Mouse (Mus musculus) left cerebral cortex, adult 8-10 months (tissue): Measurements from ENCODE around the gene Acot3. TPM values are rescaled to one million over a fixed set of nuclear protein-coding genes. Genes with fewer than 3 reads are reported as not detected.
A peak's percentile ranks its signal among the peaks of the same experiment; 100 is the strongest.
"Not testable (repeated sequence)": the region's sequence is repeated elsewhere in the genome, so short reads cannot be mapped to it uniquely, and the experiment has no call there.

Experiments
- DNase-seq, 2 experiments: peaks; one replicate each; pipeline ENCODE4 v3.0.0; 2022; ENCODE audit warnings: low spot score in 2 of 2
- total RNA-seq, 4 experiments: library from RNA; stranded (reverse); gene quantifications; 2 replicates each; pipeline ENCODE4 v1.2.4; 2022

The Acot3 gene
- total RNA-seq, 4 experiments from 2014 or later = 2.0 to 3.2 (median 2.5) TPM

DNA sequence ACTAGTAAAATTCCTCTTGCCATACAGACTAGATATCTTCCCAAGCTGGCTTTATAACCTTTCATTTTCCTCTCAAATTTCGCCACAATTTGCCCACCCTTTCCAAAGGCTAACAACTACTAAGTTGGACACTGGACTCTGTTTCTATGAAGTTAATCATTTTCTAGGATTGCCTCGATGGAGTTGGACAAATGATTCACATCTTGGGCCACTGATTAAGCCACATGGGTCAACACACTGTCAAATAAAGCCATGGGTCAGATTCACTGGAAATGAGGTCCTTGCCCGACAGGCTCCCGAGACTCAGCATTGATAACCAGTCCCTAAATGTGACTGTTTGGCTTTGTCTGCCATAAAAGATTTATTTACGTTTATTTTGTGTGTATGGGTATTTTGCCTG, 9.7 kb upstream of the Acot3 start:
- no peak for DNase-seq

DNA sequence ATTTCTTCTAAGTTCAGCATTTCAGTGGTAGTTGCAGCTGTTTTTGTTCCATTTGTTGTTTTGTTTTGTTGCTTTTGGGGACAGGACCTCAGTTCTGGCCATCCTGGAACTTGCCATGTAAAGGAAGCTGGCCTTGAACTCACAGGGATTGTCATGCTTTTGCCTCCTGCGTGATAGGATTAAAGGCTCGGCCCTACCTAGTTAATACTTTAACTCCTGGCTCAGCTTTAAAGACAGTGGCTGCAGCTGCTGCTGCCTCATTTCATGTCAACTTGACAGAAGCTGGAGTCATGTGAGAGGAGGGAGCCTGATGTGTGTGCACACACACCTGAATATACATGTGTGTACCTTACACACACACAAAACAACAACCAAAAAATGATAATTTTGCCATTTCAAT, 7.9 kb upstream of the Acot3 start:
- DNase-seq = no peak

DNA sequence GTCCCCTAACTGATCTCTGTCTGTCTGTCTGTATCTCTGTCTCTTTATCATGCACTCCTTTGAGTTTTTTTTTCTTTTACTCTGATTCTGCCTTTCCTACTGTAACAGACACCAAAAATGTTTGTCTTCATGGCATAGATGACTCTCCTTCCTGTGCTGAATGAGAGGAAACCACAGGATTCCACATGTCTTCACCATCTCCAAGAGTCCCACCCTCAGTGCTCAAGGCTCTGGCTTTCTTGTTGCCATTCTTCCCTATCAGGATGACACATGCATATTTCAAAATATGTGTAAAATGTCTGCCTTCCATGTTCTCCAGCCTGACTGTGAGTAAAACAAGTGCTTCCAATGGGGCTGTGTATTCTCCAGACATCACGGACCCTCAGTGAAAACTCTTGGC, 5.0 kb upstream of the Acot3 start:
- DNase-seq = no peak

DNA sequence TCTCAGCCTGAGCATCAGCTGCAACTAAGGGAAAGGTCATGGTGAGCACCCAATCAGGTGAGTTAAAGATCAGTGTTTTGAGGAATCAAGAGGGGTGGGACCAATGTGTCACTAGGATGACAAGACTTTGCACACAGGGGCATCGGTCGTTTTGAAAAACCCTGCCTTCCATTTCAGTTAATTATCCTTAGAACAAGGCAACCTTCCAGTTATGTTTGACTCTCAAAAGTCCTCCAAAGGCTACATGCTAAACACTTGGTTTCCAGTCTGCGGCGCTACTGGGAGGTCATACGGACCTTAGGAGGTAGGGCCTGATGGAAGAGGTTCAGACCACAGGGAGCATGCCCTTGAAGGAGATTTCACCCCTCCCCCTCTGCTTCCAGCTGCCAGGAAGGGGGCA, 1.2 kb upstream of the Acot3 start:
- not testable (repeated sequence) for DNase-seq

DNA sequence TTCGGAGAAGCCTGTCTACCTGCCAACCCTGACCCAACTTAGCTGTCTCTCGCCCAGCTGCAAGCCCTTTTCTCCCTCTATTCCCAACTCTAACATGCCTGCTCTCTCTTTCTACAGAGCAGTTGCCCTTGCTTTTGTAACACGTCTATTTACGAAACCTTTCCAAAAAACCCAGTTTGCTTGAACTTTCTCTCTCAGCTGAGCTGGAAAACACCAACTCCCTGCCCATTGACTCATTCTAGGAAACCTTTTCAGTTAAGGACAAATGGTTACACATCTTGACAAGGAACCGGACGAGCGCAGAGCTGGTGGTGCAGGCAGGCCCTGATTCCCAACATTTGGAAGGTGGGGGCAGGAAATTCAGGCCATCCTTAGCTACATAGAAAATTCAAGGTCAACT, 665 bp downstream of the Acot3 start:
- DNase-seq = no peak

DNA sequence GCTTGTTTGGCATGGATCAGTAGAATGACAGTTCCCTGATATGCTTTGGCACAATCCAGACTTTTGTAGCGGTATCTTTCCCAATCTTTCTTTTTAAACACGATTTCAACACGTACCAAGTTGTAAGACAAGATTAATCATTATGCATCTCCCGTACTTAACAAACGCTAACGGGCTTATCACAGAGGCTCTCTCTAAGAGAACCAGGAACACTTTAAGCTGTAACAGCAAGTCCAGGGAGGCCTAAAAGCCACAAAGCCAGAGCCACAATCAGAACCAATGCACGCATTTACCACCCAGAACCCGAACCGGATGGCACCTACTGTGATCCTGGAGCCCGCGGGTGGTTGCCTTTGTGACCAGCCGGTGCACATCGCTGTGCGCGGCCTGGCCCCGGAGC, 1.2 kb downstream of the Acot3 start:
- DNase-seq = peak in 1 of 2 experiments; percentile 13

DNA sequence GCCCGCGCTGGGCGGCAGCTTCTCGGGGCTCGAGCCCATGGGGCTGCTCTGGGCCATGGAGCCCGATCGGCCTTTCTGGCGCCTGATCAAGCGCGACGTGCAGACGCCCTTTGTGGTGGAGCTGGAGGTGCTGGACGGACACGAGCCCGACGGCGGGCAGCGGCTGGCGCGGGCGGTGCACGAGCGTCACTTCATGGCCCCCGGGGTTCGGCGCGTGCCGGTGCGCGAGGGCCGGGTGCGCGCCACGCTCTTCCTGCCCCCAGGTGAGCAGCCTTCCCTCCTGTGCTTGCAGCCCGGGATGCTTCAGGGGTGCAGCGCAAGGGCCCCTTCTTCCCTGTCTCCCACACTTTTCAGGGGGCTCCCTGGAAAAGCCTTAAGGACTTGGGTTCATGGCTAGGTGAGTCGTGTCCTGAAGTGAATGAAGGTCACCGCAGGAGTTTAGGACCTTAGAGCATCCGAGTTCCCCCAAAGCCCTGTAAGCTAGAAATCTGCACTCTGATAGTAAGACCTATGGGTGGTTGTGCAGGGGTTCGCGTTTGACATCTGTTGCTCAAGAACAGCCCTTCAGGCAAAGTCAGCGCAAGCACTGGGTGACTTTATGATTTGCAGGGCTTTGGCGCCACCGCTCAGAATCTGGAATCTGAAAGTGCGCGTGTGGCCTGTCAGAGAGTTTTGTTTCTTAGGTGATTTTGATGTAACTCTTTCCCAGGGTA, 1.9 kb downstream of the Acot3 start:
- DNase-seq = no peak

DNA sequence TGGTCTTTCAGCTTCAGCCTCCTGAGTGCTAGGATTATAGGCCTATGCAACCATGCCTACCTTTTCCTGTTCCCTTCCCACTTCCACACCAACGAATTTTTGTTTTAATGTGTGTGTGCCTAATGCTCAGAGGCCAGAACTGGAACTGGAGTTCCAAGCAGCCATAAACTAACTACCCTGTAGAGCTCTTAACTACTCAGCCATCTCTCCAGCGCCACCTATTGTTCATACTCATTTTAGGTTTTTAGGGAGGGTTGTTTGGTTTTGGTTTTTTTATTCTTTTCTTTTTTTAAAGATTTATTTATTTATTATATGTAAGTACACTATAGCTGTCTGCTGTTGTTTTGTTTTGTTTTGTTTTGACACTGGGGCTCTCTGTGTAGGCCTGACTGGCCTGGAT, 9.0 kb downstream of the Acot3 start:
- no peak for DNase-seq

DNA sequence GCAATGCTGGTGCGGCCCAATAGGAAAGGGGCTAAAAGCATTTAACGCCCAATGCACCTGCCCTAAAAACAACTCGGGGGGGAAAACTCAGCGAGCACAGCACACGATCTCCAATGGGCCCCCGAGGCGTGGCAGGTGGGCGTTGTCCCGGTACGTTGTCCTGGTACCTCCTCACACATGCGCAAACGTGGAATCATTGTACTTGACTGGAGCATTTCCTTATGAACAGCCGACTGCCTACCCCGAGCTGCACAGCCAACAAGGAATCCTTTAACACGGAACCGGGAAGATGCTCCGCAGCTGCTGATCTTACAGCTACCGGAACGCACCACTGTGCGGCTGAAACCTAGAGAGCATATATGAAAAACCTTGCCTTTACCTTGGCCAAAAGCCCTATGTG, 10.4 kb downstream of the Acot3 start:
- no peak for DNase-seq

DNA sequence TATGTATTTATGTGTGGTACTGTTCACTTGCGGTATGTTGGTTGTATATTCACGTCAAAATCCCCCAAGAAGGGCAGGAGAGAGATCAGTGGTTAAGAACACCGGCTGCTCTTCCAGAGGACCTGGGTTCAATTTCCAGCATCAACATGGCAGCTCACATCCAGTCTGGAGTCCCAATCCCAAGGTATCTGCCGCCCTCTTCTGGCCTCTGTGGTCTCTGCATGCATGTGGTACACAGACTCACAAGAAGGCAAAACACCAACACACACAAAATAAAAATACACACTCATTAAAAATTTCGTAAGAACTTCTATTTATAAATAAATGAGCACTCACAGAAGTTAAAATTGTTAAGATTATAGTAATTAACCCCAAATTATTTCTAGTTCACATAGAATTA, 11.3 kb downstream of the Acot3 start:
- no peak for DNase-seq

DNA sequence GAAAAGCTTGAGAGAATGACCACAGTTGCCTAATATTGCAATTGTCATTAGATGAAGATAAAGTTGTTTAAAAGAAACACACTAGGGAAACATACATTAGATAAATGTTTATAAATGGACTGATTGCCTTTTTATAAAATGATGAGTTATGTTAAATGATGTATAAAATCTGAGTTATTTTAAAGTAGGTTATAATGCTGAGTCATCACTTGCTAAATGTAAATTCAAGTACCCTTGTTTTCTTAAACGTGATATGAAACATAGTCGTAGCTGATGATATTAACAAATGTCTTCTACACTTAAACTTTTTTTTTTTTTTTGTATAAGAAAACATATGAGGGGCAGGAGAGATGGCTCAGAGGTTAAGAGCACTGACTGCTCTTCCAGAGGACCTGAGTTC, 11.9 kb downstream of the Acot3 start:
- DNase-seq = no peak

DNA sequence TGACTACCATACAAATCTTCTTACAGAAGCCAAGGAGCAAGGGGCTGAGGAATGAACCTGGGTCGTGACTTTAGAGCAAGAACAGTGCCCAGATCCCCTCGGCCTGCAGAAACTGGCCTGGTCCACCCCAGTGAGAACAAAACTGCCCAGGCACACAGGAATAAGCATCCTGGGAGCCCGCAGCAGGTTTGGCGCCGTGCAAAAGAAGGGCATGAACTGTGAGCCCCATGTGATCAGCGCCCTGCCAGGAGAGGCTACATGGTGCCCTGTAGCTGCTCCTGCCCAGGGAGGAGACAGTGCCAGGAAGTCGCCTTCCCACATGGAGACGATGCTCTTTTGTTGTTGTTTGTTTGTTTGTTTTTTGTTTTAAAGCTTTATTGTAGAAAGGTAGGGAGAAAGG, 12.7 kb downstream of the Acot3 start:
- no peak for DNase-seq

DNA sequence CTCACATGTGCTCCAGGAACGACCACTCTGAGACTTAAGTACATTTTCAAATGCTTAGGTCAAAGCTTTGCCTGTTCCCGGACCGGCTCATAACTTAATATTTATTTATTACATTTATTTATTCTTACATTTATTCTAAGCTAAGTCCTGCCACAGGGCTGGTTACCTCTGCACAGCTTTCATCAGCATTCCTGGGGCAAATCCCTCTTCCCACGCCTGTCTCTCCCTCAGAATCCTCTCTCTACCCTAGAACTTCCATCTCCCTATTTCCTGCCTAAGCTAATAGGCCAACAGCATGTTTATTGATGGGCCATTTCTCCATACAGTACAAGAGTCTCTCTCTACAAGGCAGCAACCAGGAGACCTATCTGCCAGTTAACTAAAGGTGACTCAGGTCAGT, 15.8 kb downstream of the Acot3 start:
- no peak for DNase-seq

DNA sequence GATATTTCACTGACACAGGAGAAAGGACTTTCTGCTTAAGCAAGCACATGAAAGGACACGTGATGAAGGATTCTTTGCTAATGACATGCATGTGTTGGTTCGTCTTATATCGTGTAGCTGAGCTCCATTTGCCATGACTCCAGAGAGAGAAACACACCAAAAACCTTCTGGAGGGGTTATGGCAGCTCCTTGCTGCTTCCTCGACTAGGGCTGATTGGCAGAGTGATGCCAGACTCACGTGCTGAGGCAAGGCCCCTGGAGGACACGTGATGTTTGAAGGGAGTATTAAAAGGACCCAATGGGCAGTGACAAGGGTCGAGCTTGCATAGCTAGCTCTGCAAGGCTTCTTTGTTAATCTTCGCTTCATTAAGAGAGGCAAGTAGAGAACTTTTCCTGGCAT, 16.4 kb downstream of the Acot3 start:
- no peak for DNase-seq

DNA sequence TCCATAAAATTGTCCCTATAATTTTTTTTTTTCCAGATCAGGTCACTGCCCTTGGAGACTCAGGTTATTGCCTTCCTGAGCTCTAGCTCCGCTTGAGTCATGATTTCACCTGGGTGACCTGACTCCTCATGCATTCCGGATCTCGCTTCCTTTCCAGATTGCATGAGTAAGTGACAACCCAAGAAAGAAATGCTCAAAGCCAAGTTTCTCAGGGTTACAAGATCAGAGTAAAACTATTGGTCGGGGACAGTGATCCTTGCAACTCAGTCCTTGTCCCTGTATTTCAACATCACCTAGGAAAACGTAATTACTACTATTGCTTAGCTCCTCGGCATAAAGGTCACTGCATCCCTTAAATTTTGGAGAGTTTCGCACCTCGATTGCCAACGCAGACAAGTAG, 17.0 kb downstream of the Acot3 start, which contains the start of gene Acot5:
Acot5 (plus strand) TSS at position 340 of the 400 bp plus-strand sequence.
- no peak for DNase-seq

DNA sequence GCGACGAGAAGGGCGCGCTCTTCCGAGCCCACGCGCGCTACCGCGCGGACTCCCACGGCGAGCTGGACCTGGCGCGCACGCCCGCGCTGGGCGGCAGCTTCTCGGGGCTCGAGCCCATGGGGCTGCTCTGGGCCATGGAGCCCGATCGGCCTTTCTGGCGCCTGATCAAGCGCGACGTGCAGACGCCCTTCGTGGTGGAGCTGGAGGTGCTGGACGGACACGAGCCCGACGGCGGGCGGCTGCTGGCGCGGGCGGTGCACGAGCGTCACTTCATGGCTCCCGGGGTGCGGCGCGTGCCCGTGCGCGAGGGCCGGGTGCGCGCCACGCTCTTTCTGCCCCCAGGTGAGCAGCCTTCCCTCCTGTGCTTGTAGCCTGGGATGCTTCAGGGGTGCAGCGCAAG, 17.6 kb downstream of the Acot3 start:
- DNase-seq = peak; percentile 18 to 36

DNA sequence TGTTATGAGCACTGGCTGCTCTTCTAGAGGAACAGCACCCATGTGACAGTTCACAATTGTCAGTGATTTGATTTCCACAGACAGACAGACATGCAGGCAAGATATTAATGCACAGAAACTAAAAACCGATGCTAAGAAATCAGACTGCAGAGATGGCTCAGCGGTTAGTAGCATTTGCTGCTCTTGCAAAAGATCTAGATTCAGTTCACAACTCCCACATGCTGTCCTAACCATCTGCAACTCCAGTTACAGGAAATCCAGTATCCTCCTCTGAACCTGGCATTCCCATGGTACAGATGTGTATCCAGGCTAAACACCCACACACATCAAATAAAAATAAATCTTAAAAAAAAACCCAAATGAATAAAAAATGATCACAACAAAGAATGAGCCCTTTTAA, 19.8 kb downstream of the Acot3 start:
- DNase-seq = peak in 1 of 2 experiments; percentile 56

DNA sequence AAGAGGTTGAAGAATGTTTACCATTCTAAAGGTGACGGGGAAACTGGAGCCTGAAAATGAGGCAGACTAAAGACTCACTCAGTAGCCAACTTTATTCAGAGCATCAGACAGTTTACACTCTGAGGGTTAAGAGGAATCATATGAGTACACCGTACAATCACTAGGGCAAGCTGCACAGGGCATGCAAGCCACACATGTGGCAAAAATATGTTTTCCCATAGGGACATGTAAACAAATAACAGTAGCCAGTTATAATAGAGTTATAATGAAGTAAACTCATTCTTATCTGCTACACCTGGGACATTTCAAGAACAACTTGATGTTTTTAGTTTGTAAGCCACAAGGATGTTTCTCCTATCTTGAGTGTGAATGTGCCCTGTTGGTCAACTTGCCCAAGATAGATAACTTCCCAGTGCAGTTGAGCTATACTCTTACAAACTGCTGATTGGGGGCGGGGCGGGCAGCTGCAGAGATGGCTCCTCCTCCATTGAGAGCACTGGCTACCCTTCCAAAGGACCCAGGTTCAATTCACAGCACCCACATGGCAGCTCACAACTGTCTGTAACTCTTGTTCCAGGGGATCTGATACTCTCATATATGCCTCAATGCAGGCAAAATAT, 25.5 kb downstream of the Acot3 start:
- no peak for DNase-seq

DNA sequence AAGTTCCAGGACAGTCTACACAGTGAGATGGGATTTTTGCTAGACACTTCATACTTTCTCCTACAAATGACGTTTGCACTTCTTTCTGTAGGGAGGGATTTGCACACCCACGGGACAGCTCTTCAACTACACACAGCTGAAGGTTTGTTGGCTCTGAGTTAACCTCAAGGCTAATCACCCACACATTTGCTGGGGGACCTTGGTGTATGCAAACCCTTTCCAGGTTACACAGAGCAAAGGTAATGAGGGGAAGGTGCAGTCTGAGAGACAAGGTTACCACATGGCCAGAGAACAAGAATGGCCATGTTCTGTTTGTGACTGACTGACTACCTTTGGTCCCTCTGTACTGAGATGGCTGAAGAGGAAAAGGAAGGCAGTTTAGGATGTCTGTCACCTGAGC, 31.9 kb downstream of the Acot3 start:
- DNase-seq = no peak

DNA sequence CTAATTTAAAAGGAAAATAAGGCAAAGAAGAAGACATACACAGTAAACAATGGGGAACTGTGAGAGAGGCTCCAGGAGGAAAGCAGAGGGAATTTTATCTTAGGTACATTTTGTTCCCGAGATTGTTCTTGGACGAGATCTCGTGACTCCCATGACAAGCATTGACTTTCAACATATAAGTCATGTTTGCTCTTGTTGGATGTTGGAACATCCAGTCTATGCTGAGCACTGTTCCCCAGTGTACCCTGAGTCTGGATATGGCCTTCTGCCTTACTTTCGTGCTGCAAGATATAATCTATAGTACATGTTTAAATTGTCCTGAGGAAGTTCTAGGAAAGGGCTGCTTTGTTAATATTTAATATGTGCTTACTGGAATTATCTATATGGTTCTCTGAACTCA, 32.6 kb downstream of the Acot3 start:
- no peak for DNase-seq

DNA sequence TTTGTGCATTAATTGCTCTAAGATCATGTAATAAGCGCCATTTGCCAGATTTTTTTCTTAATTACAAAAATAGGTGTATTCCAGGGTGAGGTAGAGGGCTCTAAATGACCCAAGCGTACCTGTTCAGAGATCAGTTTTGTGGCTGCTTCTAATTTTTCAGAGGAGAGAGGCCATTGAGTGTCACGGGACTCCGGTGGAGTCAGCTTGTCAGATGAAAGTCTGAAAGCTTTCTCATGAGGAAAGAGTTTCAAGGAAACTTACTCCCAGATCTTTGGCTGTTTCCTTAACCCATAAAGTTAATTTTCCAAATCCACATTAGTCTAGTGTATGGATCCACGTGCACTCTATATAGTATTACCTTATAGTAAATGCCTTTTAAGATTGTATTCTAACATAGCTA, 42.7 kb downstream of the Acot3 start:
- DNase-seq = not testable (repeated sequence)

DNA sequence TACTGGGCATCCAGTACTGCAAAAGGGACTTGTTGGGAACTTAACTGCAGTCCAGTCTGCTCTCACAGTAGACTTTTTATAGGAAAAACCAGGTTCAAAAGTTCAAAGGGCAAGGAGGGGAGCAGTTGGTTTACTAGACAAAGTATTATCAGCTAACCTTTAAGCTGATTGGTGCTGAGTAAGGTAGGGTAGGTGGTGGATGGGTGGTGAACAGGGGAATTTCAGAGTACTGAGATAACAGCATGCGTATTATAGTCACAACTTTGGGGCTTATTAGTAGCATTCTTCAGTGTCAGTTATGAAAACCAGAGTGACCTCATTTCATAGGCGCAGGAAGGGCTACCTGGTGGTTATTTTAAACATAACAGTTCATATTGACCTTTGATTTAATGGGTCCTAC, 47.7 kb downstream of the Acot3 start:
- DNase-seq = no peak

DNA sequence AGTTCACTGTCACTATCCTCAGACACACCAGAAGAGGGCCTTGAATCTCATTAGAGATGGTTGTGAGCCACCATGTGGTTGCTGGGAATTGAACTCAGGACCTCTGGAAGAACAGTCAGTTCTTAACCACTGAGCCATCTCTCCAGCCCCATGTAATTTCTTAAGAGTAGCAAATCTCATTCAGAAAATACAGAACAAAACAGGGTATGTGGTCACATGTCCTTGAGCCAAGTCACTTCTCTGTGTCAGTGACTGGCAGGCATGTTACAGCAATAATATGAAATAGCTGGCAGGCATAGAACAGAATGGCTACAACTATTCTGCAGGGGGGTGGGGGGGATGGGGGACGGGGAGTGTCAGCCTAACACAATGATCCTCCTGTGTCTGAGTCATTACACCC, 48.1 kb downstream of the Acot3 start:
- DNase-seq = no peak
